Mouse (Mus musculus) forebrain, embryonic 11.5 days (tissue): ENCODE measurements around the gene Actn2. TPM values are rescaled to one million over a fixed set of nuclear protein-coding genes. Genes with fewer than 3 reads are reported as not detected.

Experiments used
- ATAC-seq: fragments of 200-750 bp; cut with Nextera tagmentation; replicated peaks from 2 replicates; pipeline ENCODE4 v1.8.0; 2017; ENCODE audit warnings: moderate TSS enrichment; ENCODE audit not compliant: low FRiP score
- DNase-seq: peaks from one replicate; pipeline ENCODE4 v3.0.0-alpha.2; 2017; ENCODE audit warnings: low spot score
- H3K27ac ChIP-seq: fragments of 300-500 bp; sonication (generic); 2 replicates; pipeline ENCODE4 v1.5.1; 2014; ENCODE audit warnings: low read depth, low read length
- H3K27me3 ChIP-seq: fragments of 300-500 bp; sonication (generic); 2 replicates; pipeline ENCODE4 v1.6.1; 2014; ENCODE audit warnings: mild to moderate bottlenecking, low read length, mixed read lengths; ENCODE audit not compliant: control insufficient read depth, insufficient read depth
- H3K36me3 ChIP-seq: fragments of 300-500 bp; sonication (generic); 2 replicates; pipeline ENCODE4 v1.6.1; 2014; ENCODE audit warnings: mild to moderate bottlenecking, low read length, moderate library complexity, mixed read lengths; ENCODE audit not compliant: control insufficient read depth, insufficient read depth
- H3K4me1 ChIP-seq: fragments of 300-500 bp; sonication (generic); replicated peaks from 2 replicates; pipeline ENCODE4 v1.6.1; 2014; ENCODE audit warnings: low read length, mixed read lengths; ENCODE audit not compliant: control insufficient read depth, insufficient read depth
- H3K4me2 ChIP-seq: fragments of 300-500 bp; sonication (generic); 2 replicates; pipeline ENCODE4 v1.6.1; 2014; ENCODE audit warnings: low read depth, mild to moderate bottlenecking, low read length, moderate library complexity, mixed read lengths; ENCODE audit not compliant: severe bottlenecking
- H3K4me3 ChIP-seq: fragments of 300-500 bp; sonication (generic); 2 replicates; pipeline ENCODE4 v1.5.1; 2014; ENCODE audit warnings: low read depth, low read length
- H3K9ac ChIP-seq: fragments of 300-500 bp; sonication (generic); 2 replicates; pipeline ENCODE4 v1.6.1; 2014; ENCODE audit warnings: low read length
- H3K9me3 ChIP-seq: fragments of 300-500 bp; sonication (generic); 2 replicates; pipeline ENCODE4 v1.6.1; 2016; ENCODE audit warnings: low read length, mixed read lengths; ENCODE audit not compliant: control insufficient read depth
- WGBS: fragments of 180-500 bp; shearing (Covaris S2); extraction: QIAGEN DNeasy Blood & Tissue Kit; methylation state at CpG from one replicate; pipeline ENCODE4 v1.1.7; 2014; 5-methylcytosine and 5-hydroxymethylcytosine counted together
- polyA plus RNA-seq: library from polyadenylated mRNA; unstranded; fragments of >200 nt; fragmentation: Nextera tagmentation; extraction: Ambion mirVana; gene quantifications from 2 replicates; pipeline ENCODE4 v1.2.1, GENCODE M21; 2014

The Actn2 gene
- polyA plus RNA-seq, 1 experiment from 2014 or later = 0.41 TPM

DNA sequence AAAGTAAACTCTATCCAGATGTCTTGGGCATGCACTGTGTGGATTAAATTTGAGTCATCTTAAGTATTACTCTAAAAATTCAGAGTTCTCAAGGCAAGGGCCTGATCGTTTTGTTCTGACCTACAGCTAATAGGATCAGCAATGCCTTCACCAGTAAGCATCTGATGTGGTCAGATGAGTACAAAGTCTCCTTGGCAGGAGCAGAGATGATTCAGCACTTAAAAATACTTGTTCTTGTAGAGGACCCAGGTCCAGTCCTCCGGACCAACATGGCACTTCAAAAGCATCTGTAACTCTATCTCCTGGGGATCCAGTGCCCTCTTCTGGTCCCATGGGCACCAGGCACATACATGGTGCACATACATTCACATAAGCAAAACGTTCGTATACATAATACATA, 108.4 kb downstream of the Actn2 start:
- ATAC-seq (no peak), DNase-seq (no peak)
- Histone ChIP-seq H3K4me1 (no peaks in the 10 kb centered on the region), H3K9ac (no peak overlapping the region), H3K4me2 (no peak overlapping the region), H3K36me3 (no peaks in the 10 kb centered on the region; the same call in 1 of the 2 replicates), H3K27ac (no peak overlapping the region), H3K9me3 (no peaks in the 10 kb centered on the region), H3K27me3 (no peaks in the 10 kb centered on the region), H3K4me3 (no peak overlapping the region)
- 92% methylated on average over 4 of the region's 4 CpGs for WGBS

DNA sequence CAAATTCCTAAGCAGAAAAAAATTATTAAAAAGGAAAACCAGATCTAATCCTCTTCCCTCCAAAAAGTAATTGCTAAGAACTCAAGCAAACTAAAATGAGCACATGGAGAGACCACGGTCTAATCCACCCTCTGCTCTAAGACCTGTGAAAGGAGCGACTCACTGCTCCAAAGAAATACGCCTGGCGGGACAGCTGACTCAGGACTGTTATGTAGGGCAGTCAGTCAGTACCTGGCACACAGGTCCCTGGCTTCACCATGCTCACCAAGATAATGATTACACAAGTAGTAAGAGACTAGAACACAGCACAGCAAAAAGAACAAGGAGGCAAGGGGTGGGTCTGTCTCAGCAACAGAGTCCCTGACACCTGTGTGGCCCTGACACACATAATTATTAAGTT, 112.3 kb downstream of the Actn2 start:
- Histone ChIP-seq H3K36me3 (peaks cover 2% of the 10 kb centered on the region; the same call in 1 of the 2 replicates), H3K4me3 (no peak overlapping the region), H3K4me2 (no peak overlapping the region), H3K27ac (no peak overlapping the region), H3K9ac (no peak overlapping the region), H3K9me3 (no peaks in the 10 kb centered on the region), H3K4me1 (no peaks in the 10 kb centered on the region), H3K27me3 (no peaks in the 10 kb centered on the region)
- no peak for DNase-seq
- WGBS = 90% methylated on average over 4 of the region's 4 CpGs
- no peak for ATAC-seq

DNA sequence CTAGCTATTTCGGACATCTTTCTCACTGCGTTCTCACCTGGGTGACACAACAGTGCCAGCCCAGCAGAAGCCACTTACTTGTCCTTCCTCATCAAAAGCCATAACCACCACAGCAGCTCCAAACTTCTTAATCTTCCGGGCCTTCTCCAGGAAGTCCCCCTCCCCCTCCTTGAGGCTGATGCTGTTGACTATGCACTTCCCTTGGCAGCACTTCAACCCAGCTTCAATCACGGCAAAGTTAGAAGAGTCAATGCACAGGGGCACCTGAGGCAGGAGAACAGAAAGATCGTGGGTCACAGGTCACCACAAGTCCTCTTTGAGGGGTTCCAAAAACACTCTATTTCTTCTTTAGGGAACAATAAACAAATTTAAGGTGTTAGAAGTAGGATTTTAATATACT, 113.0 kb downstream of the Actn2 start:
- no peaks in the 10 kb centered on the region for H3K4me1 ChIP-seq
- H3K4me3 ChIP-seq = no peak overlapping the region
- no peaks in the 10 kb centered on the region for H3K27me3 ChIP-seq
- H3K9me3 ChIP-seq = no peaks in the 10 kb centered on the region
- ATAC-seq (no peak), DNase-seq (no peak)
- H3K4me2 ChIP-seq = no peak overlapping the region
- no peak overlapping the region for H3K9ac ChIP-seq
- no peak overlapping the region for H3K27ac ChIP-seq
- H3K36me3 ChIP-seq = peaks cover 2% of the 10 kb centered on the region; the same call in 1 of the 2 replicates
- 89% methylated on average over 5 of the region's 5 CpGs for WGBS

Other genes starting within 250 kb of the Actn2 start
- gene Ryr2, start 233.8 kb downstream of the Actn2 start, polyA plus RNA-seq = 0.48 and 0.51 TPM in 2 replicates
- 16.1 and 16.3 TPM in 2 replicates for gene Mtr, start 82.6 kb downstream of the Actn2 start, polyA plus RNA-seq
- gene Heatr1, start 54.3 kb upstream of the Actn2 start, polyA plus RNA-seq = 44.7 and 46.2 TPM in 2 replicates
- 9.6 and 10.2 TPM in 2 replicates for gene Lgals8, start 124.2 kb upstream of the Actn2 start, polyA plus RNA-seq
- 1.5 and 1.8 TPM in 2 replicates for gene Edaradd, start 179.7 kb upstream of the Actn2 start, polyA plus RNA-seq
- gene Ero1lb, start 225.1 kb upstream of the Actn2 start, polyA plus RNA-seq = 11.7 and 12.0 TPM in 2 replicates